Mouse (Mus musculus): Measurements from ENCODE around the gene Ern1.

DNA sequence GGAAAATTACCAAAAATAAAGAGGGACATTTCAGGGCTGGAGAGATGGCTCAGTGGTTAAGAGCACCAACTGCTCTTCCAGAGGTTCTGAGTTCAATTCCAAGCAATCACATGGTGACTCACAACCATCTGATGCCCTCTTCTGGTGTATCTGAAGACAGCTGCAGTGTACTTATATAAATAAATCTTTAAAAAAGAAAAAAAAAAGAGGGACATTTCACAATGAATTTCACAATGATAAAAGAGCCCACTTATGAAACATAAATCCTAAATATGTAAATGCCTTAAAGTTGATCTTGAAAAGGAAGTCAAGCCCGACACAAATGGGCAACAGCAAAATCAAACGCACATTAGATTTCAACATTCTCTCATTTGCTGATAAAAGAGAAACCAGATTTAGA is 10.3 kb upstream of the Ern1 start:
- TF ChIP-seq CTCF (IDR thresholded peaks at IDR 0.05; ENCODE audit: borderline replicate concordance, insufficient read depth, low read length) (no peak), POLR2A (IDR thresholded peaks at IDR 0.05; ENCODE audit: low read depth, low read length) (no peak)
